Mouse (Mus musculus): ENCODE data around the gene 4932438A13Rik.

- TF ChIP-seq POLR2A (IDR thresholded peaks at IDR 0.05; ENCODE audit: insufficient read depth, low read depth, low read length) (no peak), CTCF (IDR thresholded peaks at IDR 0.05) (no peak), EP300 (IDR thresholded peaks at IDR 0.05; ENCODE audit: insufficient read depth, low read depth, low read length) (no peak)
These were observed 28.1 kb upstream of the 4932438A13Rik start for GRCm38 (mm10) chr3:36834832-36835231.
